Mouse (Mus musculus) megakaryocyte, embryonic 14.5 days (primary cell): ENCODE measurements around the gene Sv2c. TPM values are rescaled to one million over a fixed set of nuclear protein-coding genes. Genes with fewer than 3 reads are reported as not detected.

Experiments used
- H3K27me3 ChIP-seq: replicated peaks from 2 replicates; pipeline ENCODE3; 2012; ENCODE audit warnings: inconsistent platforms
- H3K36me3 ChIP-seq: replicated peaks from 2 replicates; pipeline ENCODE3; 2012; ENCODE audit warnings: low read length, inconsistent platforms, mixed read lengths
- H3K4me1 ChIP-seq: 2 replicates; pipeline ENCODE4 v1.6.1; 2012; ENCODE audit warnings: inconsistent platforms
- H3K4me3 ChIP-seq: replicated peaks from 2 replicates; pipeline ENCODE3; 2012; ENCODE audit warnings: moderate library complexity, mild to moderate bottlenecking, inconsistent platforms
- H3K9me3 ChIP-seq: 2 replicates; pipeline ENCODE4 v1.6.1; 2012; ENCODE audit warnings: inconsistent platforms
- FLI1 ChIP-seq: IDR thresholded peaks from 2 replicates; pipeline ENCODE4 v1.6.1; 2012; ENCODE audit warnings: low read length, inconsistent platforms, mixed read lengths
- GATA1 ChIP-seq: IDR thresholded peaks from 3 replicates; pipeline ENCODE4 v1.6.1; 2012; ENCODE audit warnings: mixed read lengths, low read length, inconsistent platforms, borderline replicate concordance
- polyA plus RNA-seq: library from polyadenylated mRNA; stranded (reverse); fragments of >175 nt; gene quantifications from 2 replicates; pipeline ENCODE4 v1.2.3, GENCODE M21; 2012; ENCODE audit warnings: low replicate concordance; ENCODE audit not compliant: insufficient read depth

Gene Sv2c
- polyA plus RNA-seq, 1 experiment, result not detected

- H3K4me1 ChIP-seq, result peaks cover 62% of the 10 kb centered on the region
- no peak for TF ChIP-seq GATA1
- no peak for TF ChIP-seq FLI1
- no peaks in the 10 kb centered on the region for H3K36me3 ChIP-seq
- no peaks in the 10 kb centered on the region for H3K9me3 ChIP-seq
- peak overlapping the region; percentile 50 for H3K4me3 ChIP-seq
- H3K27me3 ChIP-seq, result peaks cover 14% of the 10 kb centered on the region
Observed at GRCm38 (mm10) chr13:95961191-95961791, 171.1 kb downstream of the Sv2c start.

- Histone ChIP-seq H3K4me3 (peak overlapping the region; percentile 50), H3K4me1 (peaks cover 69% of the 10 kb centered on the region), H3K27me3 (peaks cover 14% of the 10 kb centered on the region), H3K36me3 (no peaks in the 10 kb centered on the region), H3K9me3 (no peaks in the 10 kb centered on the region)
- TF ChIP-seq GATA1, result no peak
- TF ChIP-seq FLI1, result no peak
Observed at GRCm38 (mm10) chr13:95960477-95961185, 171.7 kb downstream of the Sv2c start.

DNA sequence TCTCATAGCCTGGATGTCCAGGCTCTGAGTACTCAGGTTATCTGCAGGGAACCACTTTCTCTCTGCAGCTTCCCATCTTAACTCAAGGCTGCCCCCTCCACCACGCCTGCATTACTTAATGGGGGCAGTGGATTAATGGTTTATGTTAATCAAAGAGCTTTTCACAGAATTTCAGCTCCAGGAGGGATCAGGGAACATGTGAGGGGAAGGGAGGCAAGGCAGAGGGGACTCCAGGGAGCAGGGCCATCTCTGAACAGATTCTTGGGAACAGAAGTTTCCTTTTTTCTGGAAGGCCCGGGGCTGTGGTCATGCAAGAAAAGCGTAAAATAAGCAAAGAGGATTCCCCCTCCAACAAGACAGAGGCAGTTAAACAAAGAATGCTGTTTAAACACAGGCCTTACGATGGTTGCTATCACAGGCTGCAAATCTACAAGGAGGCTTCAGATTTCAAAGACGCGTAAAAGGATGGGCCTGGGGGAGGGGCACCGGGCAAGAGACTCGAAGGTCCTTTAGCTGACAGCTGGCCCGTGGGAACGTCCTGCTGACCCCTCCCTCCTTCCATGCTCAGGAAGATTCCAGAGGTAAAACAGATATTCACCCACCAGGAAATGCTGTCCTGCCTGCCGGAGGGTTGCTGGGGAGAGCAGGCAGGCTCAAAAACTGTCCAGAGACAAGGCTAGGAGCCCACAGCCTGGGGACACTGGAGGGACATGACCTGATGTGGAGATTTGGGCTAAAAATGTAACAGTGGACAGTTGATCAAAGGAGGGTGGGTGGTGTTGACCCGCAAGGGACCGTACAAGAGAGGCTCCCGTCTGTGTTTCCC is 172.5 kb downstream of the Sv2c start:
- Histone ChIP-seq H3K36me3 (no peaks in the 10 kb centered on the region), H3K9me3 (no peaks in the 10 kb centered on the region), H3K27me3 (peaks cover 14% of the 10 kb centered on the region), H3K4me1 (peaks cover 72% of the 10 kb centered on the region), H3K4me3 (peak overlapping the region; percentile 40)
- no peak for TF ChIP-seq GATA1
- no peak for TF ChIP-seq FLI1

DNA sequence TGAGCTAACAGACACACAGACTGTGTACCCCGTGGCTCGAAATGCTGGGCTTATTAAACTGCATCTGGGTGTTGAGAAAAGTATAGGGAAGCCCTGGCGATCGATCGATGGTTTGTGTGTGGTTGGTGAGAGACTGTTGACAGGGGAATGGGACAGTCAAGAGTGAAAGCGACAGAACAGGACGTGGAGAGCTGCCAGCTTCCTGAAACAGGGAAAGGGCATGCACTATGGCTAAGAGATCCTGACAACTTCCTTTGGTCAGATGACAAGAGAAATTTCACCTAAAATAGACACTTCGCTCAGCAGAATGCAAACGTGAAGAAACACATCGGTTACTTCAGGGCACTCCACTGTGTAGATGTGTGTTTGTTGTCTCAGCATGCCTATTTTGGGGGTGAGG is 175.2 kb downstream of the Sv2c start:
- Histone ChIP-seq H3K9me3 (no peaks in the 10 kb centered on the region), H3K27me3 (peaks cover 6% of the 10 kb centered on the region), H3K4me3 (peak overlapping the region; percentile 51), H3K4me1 (peaks cover 58% of the 10 kb centered on the region), H3K36me3 (no peaks in the 10 kb centered on the region)
- no peak for TF ChIP-seq GATA1
- TF ChIP-seq FLI1, result no peak

- H3K27me3 ChIP-seq, result peaks cover 3% of the 10 kb centered on the region
- H3K4me1 ChIP-seq, result peaks cover 61% of the 10 kb centered on the region
- H3K4me3 ChIP-seq, result no peak overlapping the region
- H3K9me3 ChIP-seq, result no peaks in the 10 kb centered on the region
- H3K36me3 ChIP-seq, result no peaks in the 10 kb centered on the region
- TF ChIP-seq GATA1 (no peak), FLI1 (no peak)
Observed at GRCm38 (mm10) chr13:95956327-95956781, 176.0 kb downstream of the Sv2c start.

DNA sequence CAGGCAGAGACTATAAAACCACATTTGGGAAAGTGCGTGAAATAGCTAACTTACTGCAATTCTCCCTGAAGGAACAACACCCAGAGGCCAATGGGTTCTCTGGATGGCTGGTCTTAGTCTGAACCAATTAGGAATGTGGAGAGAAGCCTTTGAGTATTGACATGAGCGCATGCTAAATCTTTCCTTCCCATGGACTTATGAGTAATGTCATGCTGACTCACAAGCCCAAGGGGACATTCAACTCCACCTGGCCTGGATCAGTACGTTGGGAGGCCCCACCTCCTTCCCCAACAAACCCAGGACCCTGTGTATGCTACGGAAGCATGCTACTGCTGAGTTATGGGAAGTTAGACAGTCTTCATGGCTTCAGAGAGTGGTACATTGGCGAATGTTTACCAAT is 177.2 kb downstream of the Sv2c start:
- no peak for TF ChIP-seq FLI1
- TF ChIP-seq GATA1, result no peak
- Histone ChIP-seq H3K36me3 (no peaks in the 10 kb centered on the region), H3K4me1 (peaks cover 64% of the 10 kb centered on the region), H3K9me3 (no peaks in the 10 kb centered on the region), H3K27me3 (no peaks in the 10 kb centered on the region), H3K4me3 (no peak overlapping the region)

GRCm38 (mm10) chr13:95953636-95954035 is 178.7 kb downstream of the Sv2c start:
- no peaks in the 10 kb centered on the region for H3K36me3 ChIP-seq
- H3K27me3 ChIP-seq, result no peaks in the 10 kb centered on the region
- no peak overlapping the region for H3K4me3 ChIP-seq
- no peaks in the 10 kb centered on the region for H3K9me3 ChIP-seq
- TF ChIP-seq FLI1, result no peak
- no peak for TF ChIP-seq GATA1
- peaks cover 67% of the 10 kb centered on the region for H3K4me1 ChIP-seq

- TF ChIP-seq FLI1, result no peak
- no peak for TF ChIP-seq GATA1
- H3K9me3 ChIP-seq, result no peaks in the 10 kb centered on the region
- H3K27me3 ChIP-seq, result no peaks in the 10 kb centered on the region
- no peak overlapping the region for H3K4me3 ChIP-seq
- H3K4me1 ChIP-seq, result peaks cover 64% of the 10 kb centered on the region
- no peaks in the 10 kb centered on the region for H3K36me3 ChIP-seq
Observed at GRCm38 (mm10) chr13:95952263-95952662, 180.1 kb downstream of the Sv2c start.

DNA sequence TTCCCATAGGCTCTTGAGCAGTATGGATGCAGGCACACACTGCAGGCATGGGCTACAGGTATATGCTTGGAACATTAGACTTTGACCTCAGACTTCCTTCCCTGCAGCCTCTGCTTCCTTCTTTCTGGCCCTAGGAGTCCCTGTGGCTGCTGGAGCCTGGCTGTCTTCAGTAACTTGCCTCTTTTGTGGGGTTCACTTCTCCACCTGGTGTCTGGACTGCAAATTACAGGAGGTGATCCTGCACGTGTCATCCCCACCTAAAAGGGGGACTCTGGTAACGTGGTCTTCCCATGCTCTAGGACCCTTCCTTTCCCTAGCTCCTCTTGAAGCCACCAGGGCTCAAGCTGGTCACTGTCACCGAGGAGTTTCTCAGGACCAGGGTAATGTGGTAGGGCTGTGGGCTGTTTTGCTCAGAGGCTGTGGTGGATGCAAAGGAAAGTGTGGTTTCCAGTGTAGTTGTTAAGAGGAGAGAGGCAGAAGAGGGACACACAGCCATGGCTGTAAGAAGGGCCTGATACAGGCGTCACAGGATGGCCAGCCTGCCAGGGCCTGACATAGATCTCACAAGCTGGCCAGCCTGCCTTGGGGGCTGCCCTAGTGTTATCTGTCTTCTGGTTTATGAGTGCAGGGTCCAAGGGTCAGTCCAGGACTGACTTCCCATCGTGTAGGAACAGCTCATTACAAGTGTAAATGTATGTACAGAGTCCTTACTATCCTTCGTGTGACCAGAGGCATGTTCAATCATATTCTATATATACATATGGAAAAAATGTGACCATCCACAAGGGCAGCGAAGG is 181.1 kb downstream of the Sv2c start:
- H3K4me3 ChIP-seq, result peak overlapping the region; percentile 73
- no peaks in the 10 kb centered on the region for H3K36me3 ChIP-seq
- H3K27me3 ChIP-seq, result no peaks in the 10 kb centered on the region
- peaks cover 55% of the 10 kb centered on the region for H3K4me1 ChIP-seq
- H3K9me3 ChIP-seq, result no peaks in the 10 kb centered on the region
- TF ChIP-seq GATA1 (no peak), FLI1 (no peak)
